Mouse (Mus musculus): Measurements from ENCODE around the gene Ank3.

Gene Ank3

GRCm38 (mm10) chr10:69710802-69711201 lies 312.2 kb downstream of the Ank3 start:
- Histone ChIP-seq H3K27me3 (ENCODE audit: control insufficient read depth, insufficient read depth, low read length, poor library complexity, severe bottlenecking) (no peaks in the 10 kb centered on the region), H3K36me3 (ENCODE audit: control insufficient read depth, insufficient read depth, low read length, poor library complexity, severe bottlenecking) (no peaks in the 10 kb centered on the region)
- DNase-seq (ENCODE audit: low read depth, low spot score) = no peak

- H3K27me3 ChIP-seq (ENCODE audit: control insufficient read depth, insufficient read depth, low read length, poor library complexity, severe bottlenecking) = no peaks in the 10 kb centered on the region
- no peaks in the 10 kb centered on the region for H3K36me3 ChIP-seq (ENCODE audit: control insufficient read depth, insufficient read depth, low read length, poor library complexity, severe bottlenecking)
- DNase-seq (ENCODE audit: low read depth, low spot score) = no peak
These were observed 318.3 kb downstream of the Ank3 start for GRCm38 (mm10) chr10:69716907-69717306.

GRCm38 (mm10) chr10:69719421-69719820 lies 320.8 kb downstream of the Ank3 start:
- no peak for DNase-seq (ENCODE audit: low read depth, low spot score)
- no peaks in the 10 kb centered on the region for H3K27me3 ChIP-seq (ENCODE audit: control insufficient read depth, insufficient read depth, low read length, poor library complexity, severe bottlenecking)
- H3K36me3 ChIP-seq (ENCODE audit: control insufficient read depth, insufficient read depth, low read length, poor library complexity, severe bottlenecking) = no peaks in the 10 kb centered on the region

GRCm38 (mm10) chr10:69719901-69720415 lies 321.4 kb downstream of the Ank3 start:
- Histone ChIP-seq H3K27me3 (ENCODE audit: control insufficient read depth, insufficient read depth, low read length, poor library complexity, severe bottlenecking) (no peaks in the 10 kb centered on the region), H3K36me3 (ENCODE audit: control insufficient read depth, insufficient read depth, low read length, poor library complexity, severe bottlenecking) (no peaks in the 10 kb centered on the region)
- no peak for DNase-seq (ENCODE audit: low read depth, low spot score)

GRCm38 (mm10) chr10:69720452-69720851 lies 321.9 kb downstream of the Ank3 start:
- H3K36me3 ChIP-seq (ENCODE audit: control insufficient read depth, insufficient read depth, low read length, poor library complexity, severe bottlenecking) = no peaks in the 10 kb centered on the region
- DNase-seq (ENCODE audit: low read depth, low spot score) = no peak

GRCm38 (mm10) chr10:69720899-69721490 lies 322.4 kb downstream of the Ank3 start:
- no peaks in the 10 kb centered on the region for H3K36me3 ChIP-seq (ENCODE audit: control insufficient read depth, insufficient read depth, low read length, poor library complexity, severe bottlenecking)
- H3K27me3 ChIP-seq (ENCODE audit: control insufficient read depth, insufficient read depth, low read length, poor library complexity, severe bottlenecking) = no peaks in the 10 kb centered on the region
- DNase-seq (ENCODE audit: low read depth, low spot score) = no peak

More at GRCm38 (mm10) chr10:69720452-69720851, 321.9 kb downstream of the Ank3 start:
- H3K27me3 ChIP-seq (ENCODE audit: control insufficient read depth, insufficient read depth, low read length, poor library complexity, severe bottlenecking) = no peaks in the 10 kb centered on the region

- H3K36me3 ChIP-seq (ENCODE audit: control insufficient read depth, insufficient read depth, low read length, poor library complexity, severe bottlenecking) = no peaks in the 10 kb centered on the region
- no peak for DNase-seq (ENCODE audit: low read depth, low spot score)
- H3K27me3 ChIP-seq (ENCODE audit: control insufficient read depth, insufficient read depth, low read length, poor library complexity, severe bottlenecking) = no peaks in the 10 kb centered on the region
These were observed 325.6 kb downstream of the Ank3 start for GRCm38 (mm10) chr10:69724159-69724558.

GRCm38 (mm10) chr10:69725078-69725477 lies 326.5 kb downstream of the Ank3 start:
- no peak for DNase-seq (ENCODE audit: low read depth, low spot score)
- H3K36me3 ChIP-seq (ENCODE audit: control insufficient read depth, insufficient read depth, low read length, poor library complexity, severe bottlenecking) = no peaks in the 10 kb centered on the region
- no peaks in the 10 kb centered on the region for H3K27me3 ChIP-seq (ENCODE audit: control insufficient read depth, insufficient read depth, low read length, poor library complexity, severe bottlenecking)

GRCm38 (mm10) chr10:69726265-69726664 lies 327.7 kb downstream of the Ank3 start:
- DNase-seq (ENCODE audit: low read depth, low spot score) = no peak
- Histone ChIP-seq H3K36me3 (ENCODE audit: control insufficient read depth, insufficient read depth, low read length, poor library complexity, severe bottlenecking) (no peaks in the 10 kb centered on the region), H3K27me3 (ENCODE audit: control insufficient read depth, insufficient read depth, low read length, poor library complexity, severe bottlenecking) (no peaks in the 10 kb centered on the region)

- Histone ChIP-seq H3K27me3 (ENCODE audit: control insufficient read depth, insufficient read depth, low read length, poor library complexity, severe bottlenecking) (no peaks in the 10 kb centered on the region), H3K36me3 (ENCODE audit: control insufficient read depth, insufficient read depth, low read length, poor library complexity, severe bottlenecking) (no peaks in the 10 kb centered on the region)
- no peak for DNase-seq (ENCODE audit: low read depth, low spot score)
These were observed 328.2 kb downstream of the Ank3 start for GRCm38 (mm10) chr10:69726806-69727205.

GRCm38 (mm10) chr10:69728876-69729275 lies 330.3 kb downstream of the Ank3 start:
- H3K36me3 ChIP-seq (ENCODE audit: control insufficient read depth, insufficient read depth, low read length, poor library complexity, severe bottlenecking) = no peaks in the 10 kb centered on the region
- no peak for DNase-seq (ENCODE audit: low read depth, low spot score)
- H3K27me3 ChIP-seq (ENCODE audit: control insufficient read depth, insufficient read depth, low read length, poor library complexity, severe bottlenecking) = no peaks in the 10 kb centered on the region

GRCm38 (mm10) chr10:69730351-69730871 lies 331.8 kb downstream of the Ank3 start:
- H3K27me3 ChIP-seq (ENCODE audit: control insufficient read depth, insufficient read depth, low read length, poor library complexity, severe bottlenecking) = no peaks in the 10 kb centered on the region
- DNase-seq (ENCODE audit: low read depth, low spot score) = no peak
- H3K36me3 ChIP-seq (ENCODE audit: control insufficient read depth, insufficient read depth, low read length, poor library complexity, severe bottlenecking) = no peaks in the 10 kb centered on the region

GRCm38 (mm10) chr10:69731341-69731740 lies 332.8 kb downstream of the Ank3 start:
- Histone ChIP-seq H3K27me3 (ENCODE audit: control insufficient read depth, insufficient read depth, low read length, poor library complexity, severe bottlenecking) (no peaks in the 10 kb centered on the region), H3K36me3 (ENCODE audit: control insufficient read depth, insufficient read depth, low read length, poor library complexity, severe bottlenecking) (no peaks in the 10 kb centered on the region)
- DNase-seq (ENCODE audit: low read depth, low spot score) = no peak

- H3K27me3 ChIP-seq (ENCODE audit: control insufficient read depth, insufficient read depth, low read length, poor library complexity, severe bottlenecking) = no peaks in the 10 kb centered on the region
- DNase-seq (ENCODE audit: low read depth, low spot score) = no peak
- H3K36me3 ChIP-seq (ENCODE audit: control insufficient read depth, insufficient read depth, low read length, poor library complexity, severe bottlenecking) = no peaks in the 10 kb centered on the region
These were observed 333.3 kb downstream of the Ank3 start for GRCm38 (mm10) chr10:69731863-69732262.

GRCm38 (mm10) chr10:69736241-69736640 lies 337.7 kb downstream of the Ank3 start:
- Histone ChIP-seq H3K36me3 (ENCODE audit: control insufficient read depth, insufficient read depth, low read length, poor library complexity, severe bottlenecking) (no peaks in the 10 kb centered on the region), H3K27me3 (ENCODE audit: control insufficient read depth, insufficient read depth, low read length, poor library complexity, severe bottlenecking) (no peaks in the 10 kb centered on the region)
- DNase-seq (ENCODE audit: low read depth, low spot score) = no peak

Data from splenic B cell, adult 2 months (primary cell).